26 mouse cellular contexts compared by ENCODE assay signal in genomic region chr7:142347542-142347941, GRCm38 (mm10). TPM values are rescaled to one million over a fixed set of nuclear protein-coding genes. Genes with fewer than 3 reads are reported as not detected.
DNase-seq lines count a peak whose midpoint lies in the region; ATAC-seq and TF ChIP-seq lines count a peak whose summit lies in the region.
"Had no signal": no experiment of that assay in that cellular context is flagged by ENCODE, and none has a peak within 500 bp of the region (broad histone marks: within the 10 kb centered on the region; RNA-seq: fewer than 3 reads in every experiment).

No protein-coding gene starts in this region.

- H3K27ac ChIP-seq in MEL (ENCODE audit: control insufficient read depth, low read depth, low read length): no peak overlapping the region
- 0 out of 2 replicates have a peak overlapping the region, but pooled peaks have one; percentile 16 for H3K27ac ChIP-seq in liver, embryonic 14.5 days
- H3K27ac ChIP-seq: embryonic facial prominence, embryonic 12.5 days; gastrocnemius, adult 2 months; heart, embryonic 13.5 days had no signal

- WGBS in liver, embryonic 14.5 days (ENCODE audit: insufficient replicate concordance): 26% methylated on average over 4 of the region's 4 CpGs

- H3K4me2 ChIP-seq in liver, embryonic 14.5 days (ENCODE audit: low read depth): no peak overlapping the region
- H3K4me2 ChIP-seq: embryonic facial prominence, embryonic 12.5 days; heart, embryonic 13.5 days had no signal

- no peaks in the 10 kb centered on the region for H3K79me2 ChIP-seq in MEL (ENCODE audit: control insufficient read depth, insufficient read depth, low read length, poor library complexity)

- H3K36me3 ChIP-seq in MEL (ENCODE audit: control insufficient read depth in 1 of 2, insufficient read depth in 2 of 2, low read length in 2 of 2): peaks cover 0 to 16% of the 10 kb centered on the region in 2 experiments; a peak in 2 of 4 replicates
- H3K36me3 ChIP-seq in liver, embryonic 14.5 days (replicated peaks; ENCODE audit: control insufficient read depth, insufficient read depth, low read depth): no peaks in the 10 kb centered on the region
- H3K36me3 ChIP-seq: embryonic facial prominence, embryonic 12.5 days; heart, embryonic 13.5 days had no signal

- TF ChIP-seq EP300 in MEL (IDR thresholded peaks at IDR 0.05; ENCODE audit: low read depth in 1 of 2, low read length in 2 of 2): no peak
- TF ChIP-seq EP300 in liver, embryonic 14.5 days (IDR thresholded peaks at IDR 0.05; ENCODE audit: low read depth): no peak

- TF ChIP-seq RAD21 in MEL (IDR thresholded peaks at IDR 0.05; ENCODE audit: low read depth, low read length): no peak

- no peak overlapping the region for H3K9ac ChIP-seq in MEL (ENCODE audit: control insufficient read depth, low read depth, low read length, poor library complexity, severe bottlenecking)
- no peak overlapping the region for H3K9ac ChIP-seq in liver, embryonic 14.5 days (replicated peaks)
- H3K9ac ChIP-seq: embryonic facial prominence, embryonic 12.5 days; heart, embryonic 13.5 days had no signal

- peak; percentile 64; the same call in 1 of the 2 replicates for ATAC-seq in liver, embryonic 14.5 days (ENCODE audit: insufficient read depth)
- ATAC-seq in megakaryocyte-erythroid progenitor cell, adult 5-6 weeks (replicated peaks; ENCODE audit: low FRiP score, low TSS enrichment, poor library complexity, severe bottlenecking): peak; percentile 61
- ATAC-seq: activated CD4-positive, CD25-positive, alpha-beta regulatory T cell, adult 4 months; forebrain, embryonic 14.5 days; Patski had no signal

- H3K9me3 ChIP-seq in MEL (replicated peaks; ENCODE audit: insufficient read depth, low read length): no peaks in the 10 kb centered on the region
- H3K9me3 ChIP-seq in liver, embryonic 14.5 days (ENCODE audit: control insufficient read depth, low read length): no peaks in the 10 kb centered on the region
- H3K9me3 ChIP-seq: embryonic facial prominence, embryonic 12.5 days; heart, embryonic 13.5 days had no signal

- TF ChIP-seq POLR2A in MEL (IDR thresholded peaks at IDR 0.05; ENCODE audit: control insufficient read depth in 1 of 2, insufficient read depth in 1 of 2, low read depth in 1 of 2, low read length in 2 of 2, poor library complexity in 1 of 2): no peak

- peaks cover 14 to 16% of the 10 kb centered on the region in 2 experiments for H3K4me1 ChIP-seq in MEL (ENCODE audit: control insufficient read depth in 1 of 2, insufficient read depth in 2 of 2, low read length in 2 of 2)
- peaks cover 29 to 32% of the 10 kb centered on the region in 2 experiments for H3K4me1 ChIP-seq in liver, embryonic 14.5 days (replicated peaks; ENCODE audit: control insufficient read depth in 2 of 2, insufficient read depth in 2 of 2, low read length in 1 of 2)

- no peaks in the 10 kb centered on the region for H3K27me3 ChIP-seq in MEL (ENCODE audit: control insufficient read depth in 1 of 2, insufficient read depth in 2 of 2, low read length in 2 of 2)
- no peaks in the 10 kb centered on the region for H3K27me3 ChIP-seq in liver, embryonic 14.5 days (ENCODE audit: control insufficient read depth, insufficient read depth, low read length)
- H3K27me3 ChIP-seq: embryonic facial prominence, embryonic 12.5 days; heart, embryonic 13.5 days; Patski had no signal

- no peak for DNase-seq in MEL (ENCODE audit: low read depth, low spot score)
- peak; percentile 18 for DNase-seq in induced T-regulatory cell, adult 2 months (ENCODE audit: low read depth)
- no peak for DNase-seq in liver, embryonic 14.5 days (ENCODE audit: low read depth in 3 of 3, low spot score in 3 of 3)
- no peak for DNase-seq in urinary bladder, postnatal 36 days (ENCODE audit: low spot score in 2 of 2)
- no peak for DNase-seq in right cerebral cortex, adult 2 months (ENCODE audit: low spot score in 2 of 2)
- no peak for DNase-seq in right cerebral cortex, postnatal 36 days (ENCODE audit: low spot score in 2 of 2)
- DNase-seq: adrenal gland, postnatal 14 days; cerebellum, adult 11-12 months; cerebellum, adult 9-10 months; cerebellum, postnatal 25 days; gastrocnemius, adult 2 months; gastrocnemius, postnatal 25 days; heart, postnatal 36 days had no signal

- TF ChIP-seq CTCF in MEL (IDR thresholded peaks at IDR 0.05 in 2 of 3, conservative IDR thresholded peaks at IDR 0.05 in 1 of 3; ENCODE audit: control insufficient read depth in 1 of 3, insufficient read depth in 1 of 3, low read depth in 2 of 3, low read length in 3 of 3, poor library complexity in 1 of 3, severe bottlenecking in 1 of 3): no peak
- TF ChIP-seq CTCF in liver, embryonic 14.5 days (IDR thresholded peaks at IDR 0.05; ENCODE audit: low read depth): no peak

- no peak overlapping the region for H3K4me3 ChIP-seq in MEL (ENCODE audit: control insufficient read depth in 1 of 2, insufficient read depth in 1 of 2, low read depth in 2 of 2, low read length in 2 of 2)
- no peak overlapping the region for H3K4me3 ChIP-seq in liver, embryonic 14.5 days (ENCODE audit: insufficient read depth in 1 of 2, low read depth in 2 of 2, low read length in 2 of 2)
- H3K4me3 ChIP-seq: embryonic facial prominence, embryonic 12.5 days; gastrocnemius, adult 2 months; heart, embryonic 13.5 days had no signal

TF ChIP-seq in MEL, 35 proteins besides CTCF, POLR2A, EP300 and RAD21:
- TF ChIP-seq MYC (IDR thresholded peaks at IDR 0.05; ENCODE audit: low read depth, low read length) (no peak), ETS1 (IDR thresholded peaks at IDR 0.05; ENCODE audit: low read depth, low read length) (peak; percentile 55), MEF2A (IDR thresholded peaks at IDR 0.05; ENCODE audit: extremely low read depth, insufficient replicate concordance, low read depth, low read length, poor library complexity, severe bottlenecking) (no peak)

RNA-seq across cellular contexts. Expression of gene Ifitm10, which starts 26.0 kb away (rescaled TPM):
- not detected in 2 replicates for total RNA-seq in MEL (2012; rRNA removed)
- under 1 TPM in 1 of 2 experiments, not detected in 1; 0.21 TPM for polyA plus RNA-seq in MEL (2012; ENCODE audit: insufficient read depth in 1 of 2, insufficient read length in 2 of 2, low read depth in 1 of 2, low replicate concordance in 2 of 2, missing spikeins in 1 of 2)
- polyA plus RNA-seq in liver, embryonic 14.5 days (2012; rRNA removed): 0.87 and 1.1 TPM in 2 replicates
- 1.0 and 1.3 TPM in 2 replicates for polyA plus RNA-seq in liver, embryonic 14.5 days (2014; fragmentation: Nextera tagmentation; extraction: Ambion mirVana)
- total RNA-seq in megakaryocyte-erythroid progenitor cell, adult 5-6 weeks (2014; fragmentation: Nextera tagmentation): 2.3 TPM in 1 of 2 replicates, not detected in the other
- not detected in 2 replicates for total RNA-seq in megakaryocyte-erythroid progenitor cell, adult 5-6 weeks (2017)

RNA-seq across cellular contexts. Expression of gene Gm49369, which starts 34.9 kb away (rescaled TPM):
- 3.2 and 8.1 TPM in 2 replicates for total RNA-seq in MEL (2012; rRNA removed)
- polyA plus RNA-seq in MEL (2012; ENCODE audit: insufficient read depth in 1 of 2, insufficient read length in 2 of 2, low read depth in 1 of 2, low replicate concordance in 2 of 2, missing spikeins in 1 of 2): 10 to 100 TPM in 1 of 2 experiments, not detected in 1; 15.2 TPM
- polyA plus RNA-seq in liver, embryonic 14.5 days (2012; rRNA removed): 0.66 TPM in 1 of 2 replicates, not detected in the other
- polyA plus RNA-seq in liver, embryonic 14.5 days (2014; fragmentation: Nextera tagmentation; extraction: Ambion mirVana): 0.29 TPM in 1 of 2 replicates, not detected in the other
- total RNA-seq in megakaryocyte-erythroid progenitor cell, adult 5-6 weeks (2014; fragmentation: Nextera tagmentation): not detected in 2 replicates
- 32.8 TPM in 1 of 2 replicates, not detected in the other for total RNA-seq in megakaryocyte-erythroid progenitor cell, adult 5-6 weeks (2017)
- polyA plus RNA-seq: activated CD4-positive, CD25-positive, alpha-beta regulatory T cell, adult 4 months; C2C12; embryonic facial prominence, embryonic 12.5 days; forebrain, embryonic 14.5 days; heart, embryonic 13.5 days; hindbrain, embryonic 11.5 days had no signal

RNA-seq across cellular contexts. Expression of gene Ctsd, which starts 40.3 kb away (rescaled TPM):
- 112 and 115 TPM in 2 replicates for total RNA-seq in MEL (2012; rRNA removed)
- polyA plus RNA-seq in MEL (2012; ENCODE audit: insufficient read depth in 1 of 2, insufficient read length in 2 of 2, low read depth in 1 of 2, low replicate concordance in 2 of 2, missing spikeins in 1 of 2): 100 to 1,000 TPM in 1 of 2 experiments, 10 to 100 TPM in 1; 89.3 to 179 TPM
- polyA plus RNA-seq in liver, embryonic 14.5 days (2012; rRNA removed): 180 and 209 TPM in 2 replicates
- 324 and 349 TPM in 2 replicates for polyA plus RNA-seq in liver, embryonic 14.5 days (2014; fragmentation: Nextera tagmentation; extraction: Ambion mirVana)
- total RNA-seq in megakaryocyte-erythroid progenitor cell, adult 5-6 weeks (2014; fragmentation: Nextera tagmentation): 129 and 174 TPM in 2 replicates
- 136 and 174 TPM in 2 replicates for total RNA-seq in megakaryocyte-erythroid progenitor cell, adult 5-6 weeks (2017)

RNA-seq across cellular contexts. Expression of gene Krtap5-4, which starts 44.2 kb away (rescaled TPM):
- not detected in 2 replicates for total RNA-seq in MEL (2012; rRNA removed)
- not detected for polyA plus RNA-seq in MEL (2012; ENCODE audit: insufficient read depth in 1 of 2, insufficient read length in 2 of 2, low read depth in 1 of 2, low replicate concordance in 2 of 2, missing spikeins in 1 of 2)
- polyA plus RNA-seq in liver, embryonic 14.5 days (2012; rRNA removed): not detected in 2 replicates
- polyA plus RNA-seq in liver, embryonic 14.5 days (2014; fragmentation: Nextera tagmentation; extraction: Ambion mirVana): not detected in 2 replicates
- total RNA-seq in megakaryocyte-erythroid progenitor cell, adult 5-6 weeks (2014; fragmentation: Nextera tagmentation): not detected in 2 replicates
- total RNA-seq in megakaryocyte-erythroid progenitor cell, adult 5-6 weeks (2017): not detected in 2 replicates
- total RNA-seq: adrenal gland, adult 18-20 months; adrenal gland, postnatal 14 days; gastrocnemius, adult 2 months; gastrocnemius, postnatal 25 days; granulocyte monocyte progenitor cell, adult 5-6 weeks; heart, adult 8-10 months; heart, postnatal 36 days had no signal
- polyA plus RNA-seq: activated CD4-positive, CD25-positive, alpha-beta regulatory T cell, adult 4 months; cortical plate, adult 2 months; embryonic facial prominence, embryonic 12.5 days; forebrain, embryonic 14.5 days; heart, embryonic 13.5 days; heart, postnatal 0 days; hindbrain, embryonic 11.5 days; Patski had no signal

RNA-seq across cellular contexts. Expression of gene Krtap5-1, which starts 50.6 kb away (rescaled TPM):
- total RNA-seq in MEL (2012; rRNA removed): not detected in 2 replicates
- not detected for polyA plus RNA-seq in MEL (2012; ENCODE audit: insufficient read depth in 1 of 2, insufficient read length in 2 of 2, low read depth in 1 of 2, low replicate concordance in 2 of 2, missing spikeins in 1 of 2)
- not detected in 2 replicates for polyA plus RNA-seq in liver, embryonic 14.5 days (2012; rRNA removed)
- not detected in 2 replicates for polyA plus RNA-seq in liver, embryonic 14.5 days (2014; fragmentation: Nextera tagmentation; extraction: Ambion mirVana)
- total RNA-seq in megakaryocyte-erythroid progenitor cell, adult 5-6 weeks (2014; fragmentation: Nextera tagmentation): not detected in 2 replicates
- total RNA-seq in megakaryocyte-erythroid progenitor cell, adult 5-6 weeks (2017): not detected in 2 replicates
- total RNA-seq: adrenal gland, adult 18-20 months; adrenal gland, postnatal 14 days; gastrocnemius, adult 2 months; gastrocnemius, postnatal 25 days; granulocyte monocyte progenitor cell, adult 5-6 weeks; heart, adult 8-10 months; heart, postnatal 36 days had no signal
- polyA plus RNA-seq: activated CD4-positive, CD25-positive, alpha-beta regulatory T cell, adult 4 months; C2C12; cortical plate, adult 2 months; embryonic facial prominence, embryonic 12.5 days; forebrain, embryonic 14.5 days; heart, embryonic 13.5 days; heart, postnatal 0 days; hindbrain, embryonic 11.5 days; Patski had no signal
